Mouse (Mus musculus) heart, embryonic 12.5 days (tissue): ENCODE results near the gene Hscb. TPM values are rescaled to one million over a fixed set of nuclear protein-coding genes. Genes with fewer than 3 reads are reported as not detected.
"Not testable (repeated sequence)": the region's sequence is repeated elsewhere in the genome, so short reads cannot be mapped to it uniquely, and the experiment has no call there.

Experiments
- ATAC-seq: fragments of 200-750 bp; cut with Nextera tagmentation; 2 replicates; pipeline ENCODE4 v1.8.0; 2017; ENCODE audit warnings: moderate TSS enrichment, moderate library complexity; ENCODE audit not compliant: insufficient number of reproducible peaks, low FRiP score
- H3K27ac ChIP-seq: fragments of 300-500 bp; sonication (generic); 2 replicates; pipeline ENCODE4 v1.5.1; 2016; ENCODE audit warnings: mild to moderate bottlenecking, moderate library complexity; ENCODE audit not compliant: poor library complexity, severe bottlenecking
- H3K27me3 ChIP-seq: fragments of 300-500 bp; sonication (generic); replicated peaks from 2 replicates; pipeline ENCODE4 v1.6.1; 2016; ENCODE audit warnings: mild to moderate bottlenecking, moderate library complexity
- H3K36me3 ChIP-seq: fragments of 300-500 bp; sonication (generic); 2 replicates; pipeline ENCODE4 v1.6.1; 2016; ENCODE audit warnings: mild to moderate bottlenecking, moderate library complexity
- H3K4me1 ChIP-seq: fragments of 300-500 bp; sonication (generic); replicated peaks from 2 replicates; pipeline ENCODE4 v1.6.1; 2016; ENCODE audit warnings: mild to moderate bottlenecking
- H3K4me2 ChIP-seq: fragments of 300-500 bp; sonication (generic); 2 replicates; pipeline ENCODE4 v1.6.1; 2016; ENCODE audit warnings: mild to moderate bottlenecking, moderate library complexity
- H3K4me3 ChIP-seq: fragments of 300-500 bp; sonication (generic); 2 replicates; pipeline ENCODE4 v1.5.1; 2016; ENCODE audit warnings: mild to moderate bottlenecking
- H3K9ac ChIP-seq: fragments of 300-500 bp; sonication (generic); 2 replicates; pipeline ENCODE4 v1.6.1; 2016; ENCODE audit warnings: mild to moderate bottlenecking, moderate library complexity
- H3K9me3 ChIP-seq: fragments of 300-500 bp; sonication (generic); replicated peaks from 2 replicates; pipeline ENCODE4 v1.6.1; 2016; ENCODE audit warnings: mild to moderate bottlenecking, moderate library complexity
- WGBS: fragments of 180-500 bp; shearing (Covaris S2); methylation state at CpG from one replicate; pipeline ENCODE4 v1.1.7; 2016; 5-methylcytosine and 5-hydroxymethylcytosine counted together
- polyA plus RNA-seq: library from polyadenylated mRNA; unstranded; fragments of >200 nt; fragmentation: Nextera tagmentation; extraction: Ambion mirVana; gene quantifications from 2 replicates; pipeline ENCODE4 v1.2.1, GENCODE M21; 2016

Gene Hscb
- 32.3 and 33.4 TPM in 2 replicates for polyA plus RNA-seq

DNA sequence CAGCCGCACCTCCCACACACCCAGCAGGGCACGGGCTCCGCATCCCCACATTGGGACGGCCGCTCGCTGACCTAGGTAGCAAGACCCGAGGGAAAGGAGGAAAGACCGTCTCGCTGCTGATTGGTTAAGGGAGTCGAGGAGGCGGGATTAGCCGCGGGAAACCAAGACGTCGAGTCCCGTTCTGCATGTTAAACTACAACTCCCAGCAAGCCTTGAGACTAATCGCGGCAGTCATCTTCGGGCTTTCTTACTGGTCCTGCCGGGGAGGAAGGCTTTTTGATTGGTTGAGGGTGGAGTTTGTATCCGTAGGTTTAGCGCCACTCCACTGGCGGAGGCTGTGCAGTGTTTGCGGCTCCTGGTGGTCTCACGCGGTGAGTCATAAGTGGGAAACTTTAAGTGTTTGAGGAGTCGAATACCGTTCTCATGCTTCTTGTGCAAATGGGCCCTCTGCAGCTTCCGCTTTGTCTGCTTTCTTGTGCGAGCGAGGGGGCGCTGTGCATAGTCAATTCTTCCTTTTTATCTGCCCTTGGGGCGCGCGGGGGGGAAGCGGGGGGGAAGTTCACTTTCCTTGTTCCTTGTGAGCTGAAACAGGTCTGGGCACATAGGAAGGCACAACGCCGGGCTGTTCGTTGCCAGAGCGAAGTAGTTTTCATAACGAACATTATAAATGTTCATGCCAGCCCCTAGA is at the start of gene Hscb, which contains the start of gene Chek2:
TSS of gene Hscb (minus strand) at position 100 of the 688 bp plus-strand sequence.
TSS of gene Chek2 (plus strand) at position 302 of the 688 bp plus-strand sequence.
- Histone ChIP-seq H3K9ac (peak within 1 kb of the TSS; percentile 87), H3K4me1 (peaks cover 24% of the 10 kb centered on the region), H3K36me3 (peaks cover 13% of the 10 kb centered on the region), H3K27me3 (no peaks in the 10 kb centered on the region), H3K27ac (peak within 1 kb of the TSS; percentile 83), H3K4me2 (peak within 1 kb of the TSS; percentile 85), H3K9me3 (no peaks in the 10 kb centered on the region), H3K4me3 (peak within 1 kb of the TSS; percentile 76)
- peak; percentile 94 for ATAC-seq
- under 1% methylated on average over 41 of the region's 41 CpGs for WGBS

DNA sequence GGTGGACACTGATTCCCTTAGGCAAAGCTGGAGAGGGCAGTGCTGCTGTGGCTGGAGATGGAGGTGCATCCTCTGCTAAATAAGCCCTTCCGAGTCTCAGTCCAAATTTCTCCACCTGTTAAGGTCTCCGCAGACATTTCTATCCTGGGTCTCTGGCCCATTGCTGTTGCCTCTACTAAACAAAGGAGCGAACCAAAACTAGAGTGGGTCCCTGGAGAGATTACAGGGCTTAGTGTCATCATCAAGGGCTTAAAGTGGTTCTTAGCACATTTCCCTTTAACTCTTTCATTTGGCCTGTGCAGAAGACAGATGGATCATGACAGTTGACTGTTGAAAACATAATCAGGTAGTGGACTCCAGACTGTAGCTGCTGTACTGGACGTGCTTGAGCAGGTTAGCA is 49.0 kb upstream of the Hscb start:
- no peak overlapping the region for H3K4me2 ChIP-seq
- no peaks in the 10 kb centered on the region for H3K27me3 ChIP-seq
- no peak overlapping the region for H3K9ac ChIP-seq
- peaks cover 32% of the 10 kb centered on the region for H3K36me3 ChIP-seq
- no peak for ATAC-seq
- no peak overlapping the region for H3K27ac ChIP-seq
- H3K9me3 ChIP-seq = no peaks in the 10 kb centered on the region
- 77% methylated on average over 4 of the region's 4 CpGs for WGBS
- H3K4me1 ChIP-seq = no peaks in the 10 kb centered on the region
- H3K4me3 ChIP-seq = no peak overlapping the region

DNA sequence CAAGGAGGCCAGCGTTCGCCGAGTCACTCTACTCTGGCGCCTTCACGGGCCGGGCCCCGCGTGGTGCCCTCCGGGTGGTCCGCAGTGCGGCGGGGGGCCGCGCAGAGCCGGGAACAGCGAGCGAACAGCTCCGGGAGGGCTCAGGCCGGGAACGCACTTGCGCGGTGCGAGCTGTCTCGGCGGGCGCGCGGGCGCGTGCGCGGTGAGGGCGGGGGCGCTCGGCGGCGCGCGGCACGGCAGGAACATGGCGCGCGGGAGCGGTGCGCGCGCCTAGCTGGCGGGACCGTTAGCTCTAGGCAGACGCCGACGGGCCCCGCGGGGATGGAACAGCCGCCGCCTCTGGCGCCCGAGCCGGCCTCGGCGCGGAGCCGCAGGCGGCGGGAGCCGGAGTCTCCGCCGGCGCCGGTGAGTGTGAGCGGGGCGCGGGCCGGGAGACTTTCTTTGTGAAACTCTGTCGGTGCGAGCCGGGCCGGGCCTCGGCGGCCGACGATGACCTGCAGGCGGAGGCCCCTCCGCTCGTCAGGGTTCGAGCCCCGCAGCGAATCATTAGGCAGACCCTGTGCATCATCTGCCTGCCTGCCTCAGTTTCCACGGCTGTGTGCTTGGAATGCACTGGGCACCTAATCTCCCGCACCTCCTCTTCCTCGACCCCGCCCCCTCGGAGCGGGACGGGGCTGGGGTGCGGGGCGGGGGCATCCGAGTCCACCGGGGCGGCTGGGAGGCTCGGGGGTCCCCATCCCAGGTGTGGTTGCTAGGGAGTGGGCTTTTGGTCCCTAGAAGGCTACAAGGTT is 40.2 kb upstream of the Hscb start, which contains the start of gene Ttc28:
TSS of gene Ttc28 (plus strand) at position 220 of the 791 bp plus-strand sequence.
- H3K36me3 ChIP-seq = peaks cover 10% of the 10 kb centered on the region; the same call in 1 of the 2 replicates
- under 1% methylated on average over 100 of the region's 101 CpGs for WGBS
- H3K9ac ChIP-seq = peak within 1 kb of the TSS; percentile 89
- H3K4me1 ChIP-seq = peaks cover 17% of the 10 kb centered on the region
- H3K9me3 ChIP-seq = no peaks in the 10 kb centered on the region
- peak; percentile 79 for ATAC-seq
- H3K4me2 ChIP-seq = peak within 1 kb of the TSS; percentile 79
- H3K27ac ChIP-seq = peak within 1 kb of the TSS; percentile 45
- no peaks in the 10 kb centered on the region for H3K27me3 ChIP-seq
- H3K4me3 ChIP-seq = peak within 1 kb of the TSS; percentile 84

DNA sequence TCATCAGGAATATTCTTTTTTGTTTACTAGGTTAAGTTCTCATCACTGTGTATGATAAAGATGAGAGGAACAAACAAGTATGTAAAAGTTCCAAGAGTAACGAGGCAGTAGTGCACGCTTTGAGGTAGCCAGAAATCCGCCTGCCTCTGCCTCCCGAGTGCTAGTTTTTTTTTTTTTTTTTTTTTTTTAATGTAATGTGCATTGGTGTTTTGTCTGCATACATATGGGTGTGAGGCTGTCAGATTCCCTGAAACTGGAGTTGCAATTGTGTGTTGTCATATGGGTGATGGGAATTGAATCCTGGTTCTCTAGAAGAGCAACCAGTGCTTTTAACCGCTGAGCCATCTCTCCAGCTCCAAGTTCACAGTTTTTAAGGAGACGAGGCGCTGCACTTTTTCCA is 39.5 kb upstream of the Hscb start:
- Histone ChIP-seq H3K27me3 (no peaks in the 10 kb centered on the region), H3K36me3 (peaks cover 7% of the 10 kb centered on the region; the same call in 1 of the 2 replicates), H3K4me2 (peak overlapping the region; percentile 79), H3K4me3 (peak overlapping the region; percentile 84), H3K9ac (peak overlapping the region; percentile 89), H3K4me1 (peaks cover 19% of the 10 kb centered on the region), H3K9me3 (no peaks in the 10 kb centered on the region), H3K27ac (peak overlapping the region; percentile 45; the same call in 1 of the 2 replicates)
- no peak for ATAC-seq
- WGBS = 64% methylated on average over 7 of the region's 7 CpGs

DNA sequence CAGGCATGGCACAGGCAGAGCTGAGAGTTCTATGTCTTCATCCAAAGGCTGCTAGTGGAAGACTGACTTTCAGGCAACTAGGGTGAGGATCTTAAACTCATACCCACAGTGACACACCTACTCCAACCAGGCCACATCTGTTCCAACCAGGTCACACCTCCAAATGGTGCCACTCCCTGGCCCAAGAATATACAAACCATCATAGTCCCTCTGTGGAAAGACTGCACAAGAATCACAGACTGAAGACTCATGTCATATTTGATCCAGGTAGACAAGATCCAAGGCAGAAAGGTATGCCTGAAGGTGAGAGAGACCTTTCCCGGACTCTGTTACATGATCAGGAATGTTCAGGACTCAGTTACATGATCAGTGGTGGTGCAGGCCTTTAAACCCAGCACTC is 38.9 kb upstream of the Hscb start:
- H3K4me1 ChIP-seq = peaks cover 19% of the 10 kb centered on the region
- 95% methylated on average over 1 of the region's 1 CpGs for WGBS
- not testable (repeated sequence) for H3K27me3 ChIP-seq

DNA sequence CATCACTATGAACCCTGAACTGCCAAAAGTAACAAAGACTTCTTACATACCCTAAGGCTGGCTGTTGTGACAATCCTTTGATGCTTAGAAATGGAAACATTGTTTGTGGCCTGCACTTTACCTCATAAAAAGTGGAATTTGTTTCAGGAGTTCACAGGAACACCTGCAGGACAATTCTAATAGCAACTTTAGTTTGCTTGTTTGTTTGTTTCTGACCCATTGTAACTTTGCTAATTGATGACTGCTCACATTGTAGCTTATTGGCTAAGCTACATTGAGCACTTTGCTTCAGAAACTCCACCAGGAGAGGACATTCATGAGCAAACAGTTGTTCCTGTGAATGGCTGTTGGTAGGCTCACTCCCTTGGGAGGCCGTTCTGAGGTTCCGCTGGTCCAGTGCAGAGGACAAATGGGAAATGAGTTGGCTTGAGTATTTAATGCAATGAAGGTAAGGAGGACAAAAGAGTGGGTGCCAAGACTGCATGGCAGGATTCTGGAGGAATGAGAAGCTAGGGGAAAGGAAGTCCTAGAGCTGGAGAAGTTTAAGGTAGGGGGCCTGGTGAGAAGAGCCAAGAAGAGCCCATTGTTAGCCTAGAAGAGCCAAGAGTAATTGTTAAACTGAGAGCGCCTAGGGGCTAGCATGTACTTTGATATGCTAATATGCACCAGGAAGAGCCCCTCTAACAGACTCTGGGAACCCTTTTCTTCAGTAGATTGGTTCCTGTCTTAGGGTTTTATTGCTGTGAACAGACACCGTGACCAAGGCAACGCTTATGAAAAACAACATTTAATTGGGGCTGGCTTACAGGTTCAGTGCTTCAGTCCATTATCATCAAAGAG is 38.3 kb upstream of the Hscb start:
- no peak overlapping the region for H3K4me2 ChIP-seq
- H3K36me3 ChIP-seq = peaks cover 12% of the 10 kb centered on the region; the same call in 1 of the 2 replicates
- H3K4me3 ChIP-seq = no peak overlapping the region
- no peaks in the 10 kb centered on the region for H3K9me3 ChIP-seq
- ATAC-seq = no peak
- H3K27me3 ChIP-seq = no peaks in the 10 kb centered on the region
- no peak overlapping the region for H3K27ac ChIP-seq
- H3K4me1 ChIP-seq = peaks cover 19% of the 10 kb centered on the region
- 94% methylated on average over 5 of the region's 5 CpGs for WGBS
- no peak overlapping the region for H3K9ac ChIP-seq

More for the DNA sequence above, 38.9 kb upstream of the Hscb start:
- H3K9me3 ChIP-seq, H3K9ac ChIP-seq, H3K4me3 ChIP-seq, H3K36me3 ChIP-seq, ATAC-seq, H3K27ac ChIP-seq, H3K4me2 ChIP-seq: not testable (repeated sequence)

DNA sequence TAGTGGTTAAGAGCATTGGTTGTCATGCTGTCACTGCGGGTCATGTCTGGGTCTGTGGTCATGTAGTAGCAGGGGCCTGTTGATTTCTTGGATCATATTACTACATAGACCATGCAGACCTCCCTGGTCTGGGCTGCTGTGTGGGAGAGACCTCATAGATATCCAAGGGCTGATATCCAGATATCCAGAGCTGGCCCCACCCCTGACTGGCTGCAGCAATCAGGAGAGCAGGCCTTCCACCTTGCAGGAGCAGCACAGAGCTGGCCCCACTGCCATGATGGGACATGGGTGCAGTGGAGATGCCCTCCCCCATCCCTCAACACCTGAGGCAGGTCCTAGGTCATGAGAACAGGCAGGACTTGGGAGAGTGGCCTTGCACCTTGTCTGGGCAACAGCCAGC is 35.7 kb upstream of the Hscb start:
- no peak overlapping the region for H3K4me3 ChIP-seq
- peaks cover 21% of the 10 kb centered on the region for H3K36me3 ChIP-seq
- H3K27ac ChIP-seq = peak overlapping the region; percentile 60
- ATAC-seq = no peak
- no peaks in the 10 kb centered on the region for H3K27me3 ChIP-seq
- peaks cover 15% of the 10 kb centered on the region for H3K4me1 ChIP-seq
- H3K4me2 ChIP-seq = no peak overlapping the region
- 86% methylated on average over 1 of the region's 1 CpGs for WGBS
- H3K9me3 ChIP-seq = no peaks in the 10 kb centered on the region
- H3K9ac ChIP-seq = no peak overlapping the region

DNA sequence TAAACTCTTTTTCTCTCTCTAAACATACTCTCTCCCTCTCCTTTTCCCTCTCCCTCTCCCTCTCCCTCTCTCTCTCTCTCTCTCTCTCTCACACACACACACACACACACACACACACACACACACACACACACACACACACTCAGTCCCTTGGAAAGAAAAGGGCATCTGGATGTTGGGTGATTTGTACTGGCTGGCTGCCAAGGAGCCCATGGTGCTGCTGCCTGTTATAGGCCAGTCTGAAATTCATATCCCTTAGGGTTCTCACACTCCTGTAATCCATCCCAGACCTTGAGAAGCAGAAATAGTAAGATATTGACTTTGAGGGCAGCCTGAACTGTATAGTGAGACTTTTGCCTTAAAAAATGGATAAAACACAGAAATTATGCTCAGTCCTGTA is 35.1 kb upstream of the Hscb start:
- Histone ChIP-seq H3K27me3 (no peaks in the 10 kb centered on the region), H3K27ac (peak overlapping the region; percentile 60)
- 0 out of 2 replicates have a peak, but pooled peaks have one; percentile 38 for ATAC-seq

DNA sequence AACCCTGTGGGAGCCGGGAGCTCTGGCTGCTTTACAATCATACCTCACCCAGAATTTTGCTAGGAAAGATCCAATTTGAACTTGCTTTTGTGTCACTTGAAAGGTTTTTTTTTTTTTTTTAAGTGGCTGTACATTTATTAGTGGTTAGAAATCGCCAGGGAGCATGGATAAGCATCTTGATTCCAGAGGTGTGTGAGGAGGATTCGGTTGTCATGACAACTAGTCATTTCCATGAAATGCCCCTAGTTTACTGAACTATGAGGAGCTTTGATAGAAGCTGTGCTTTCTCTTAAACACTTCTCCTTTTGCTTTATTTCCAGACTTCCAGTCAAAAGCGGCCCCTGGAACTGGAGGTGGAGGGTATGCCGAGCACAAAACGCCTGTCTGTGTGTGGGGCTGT is 33.6 kb upstream of the Hscb start:
- Histone ChIP-seq H3K4me2 (no peak overlapping the region), H3K27me3 (no peaks in the 10 kb centered on the region), H3K4me3 (no peak overlapping the region), H3K9ac (no peak overlapping the region), H3K9me3 (no peaks in the 10 kb centered on the region), H3K27ac (no peak overlapping the region), H3K4me1 (peaks cover 18% of the 10 kb centered on the region), H3K36me3 (peaks cover 26% of the 10 kb centered on the region)
- 95% methylated on average over 6 of the region's 6 CpGs for WGBS
- no peak for ATAC-seq

More for the DNA sequence above, 35.1 kb upstream of the Hscb start:
- H3K36me3 ChIP-seq = peaks cover 26% of the 10 kb centered on the region
- H3K9me3 ChIP-seq = no peaks in the 10 kb centered on the region
- H3K4me3 ChIP-seq = no peak overlapping the region
- peaks cover 15% of the 10 kb centered on the region for H3K4me1 ChIP-seq
- H3K9ac ChIP-seq = no peak overlapping the region
- H3K4me2 ChIP-seq = no peak overlapping the region

DNA sequence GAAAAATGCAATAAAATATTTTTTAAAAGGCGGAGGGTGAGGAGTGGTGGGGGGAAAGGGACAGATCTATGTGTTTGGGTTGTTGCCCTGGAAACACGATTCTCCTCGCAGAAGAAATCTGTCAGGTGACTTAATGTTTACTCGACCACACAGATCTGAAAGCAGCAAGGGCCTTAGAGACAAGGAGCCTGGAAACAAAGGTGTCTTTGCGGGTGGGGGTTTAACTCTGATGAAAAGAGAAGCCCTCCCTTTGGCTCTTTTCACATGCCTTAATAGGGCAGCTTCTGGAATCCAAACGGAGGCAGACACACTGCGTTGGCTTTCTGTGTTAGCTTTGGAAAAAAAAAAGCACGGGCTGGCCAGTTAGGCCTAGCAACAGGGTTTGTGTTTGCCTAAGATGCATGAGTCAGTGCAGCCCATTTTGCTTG is 29.7 kb upstream of the Hscb start:
- Histone ChIP-seq H3K4me2 (no peak overlapping the region), H3K36me3 (peaks cover 43% of the 10 kb centered on the region), H3K4me1 (peaks cover 10% of the 10 kb centered on the region), H3K9ac (no peak overlapping the region), H3K4me3 (no peak overlapping the region), H3K9me3 (no peaks in the 10 kb centered on the region), H3K27ac (no peak overlapping the region; the same call in 1 of the 2 replicates), H3K27me3 (no peaks in the 10 kb centered on the region)
- ATAC-seq = no peak
- WGBS = 60% methylated on average over 8 of the region's 8 CpGs
